Mouse (Mus musculus): ENCODE data around the gene Rad51b. TPM values are rescaled to one million over a fixed set of nuclear protein-coding genes. Genes with fewer than 3 reads are reported as not detected.

The Rad51b gene
- polyA plus RNA-seq, 1 experiment from 2014 or later, result 3.9 TPM

DNA sequence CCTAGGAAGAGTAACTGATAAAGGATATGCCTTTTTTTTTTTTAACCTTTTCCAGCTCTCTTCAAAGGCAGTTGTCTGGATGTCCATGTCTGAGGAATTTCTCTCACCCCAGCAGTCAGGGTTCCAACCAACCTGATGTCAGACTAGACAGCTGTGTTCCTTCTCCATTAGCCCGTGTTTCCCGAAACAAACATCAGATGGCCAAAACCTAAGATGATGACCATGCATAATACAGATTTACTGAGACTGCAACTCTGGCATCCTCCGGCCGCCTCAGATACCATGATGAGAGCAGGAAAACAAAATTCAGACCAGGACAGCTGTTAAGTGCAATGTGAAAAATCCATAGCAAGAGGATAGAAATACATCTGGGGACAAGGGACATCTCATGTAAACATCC, 460.7 kb downstream of the Rad51b start:
- Histone ChIP-seq H3K9me3 (replicated peaks; ENCODE audit: low read length) (no peaks in the 10 kb centered on the region), H3K27ac (0 out of 2 replicates have a peak overlapping the region, but pooled peaks have one; percentile 58)

GRCm38 (mm10) chr12:79759180-79759902, 462.3 kb downstream of the Rad51b start:
- Histone ChIP-seq H3K36me3 (ENCODE audit: insufficient read depth, low read length) (no peaks in the 10 kb centered on the region), H3K4me2 (ENCODE audit: low read length) (no peak overlapping the region), H3K27me3 (ENCODE audit: insufficient read depth, low read length) (no peaks in the 10 kb centered on the region), H3K4me3 (replicated peaks; ENCODE audit: low read depth, low read length) (no peak overlapping the region), H3K4me1 (replicated peaks; ENCODE audit: insufficient read depth, low read length) (peaks cover 44% of the 10 kb centered on the region), H3K27ac (peak overlapping the region; percentile 68), H3K9ac (ENCODE audit: low read depth, low read length) (no peak overlapping the region), H3K9me3 (replicated peaks; ENCODE audit: low read length) (no peaks in the 10 kb centered on the region)
- TF ChIP-seq CTCF (IDR thresholded peaks at IDR 0.05; ENCODE audit: low read depth), result peak; percentile 53; the same call in 1 of the 2 replicates
- ATAC-seq (replicated peaks; ENCODE audit: low FRiP score, low read depth) (peak; percentile 62), DNase-seq (ENCODE audit: low spot score) (peak; percentile 88)
- WGBS, result 23% methylated on average over 8 of the region's 8 CpGs

More for the DNA sequence above, 460.7 kb downstream of the Rad51b start:
- DNase-seq (ENCODE audit: low spot score) (no peak), ATAC-seq (replicated peaks; ENCODE audit: low FRiP score, low read depth) (no peak)
- H3K27me3 ChIP-seq (ENCODE audit: insufficient read depth, low read length), result no peaks in the 10 kb centered on the region
- H3K4me3 ChIP-seq (replicated peaks; ENCODE audit: low read depth, low read length), result no peak overlapping the region
- H3K9ac ChIP-seq (ENCODE audit: low read depth, low read length), result no peak overlapping the region
- H3K36me3 ChIP-seq (ENCODE audit: insufficient read depth, low read length), result no peaks in the 10 kb centered on the region
- TF ChIP-seq CTCF (IDR thresholded peaks at IDR 0.05; ENCODE audit: low read depth), result no peak
- peaks cover 42% of the 10 kb centered on the region for H3K4me1 ChIP-seq (replicated peaks; ENCODE audit: insufficient read depth, low read length)
- 64% methylated on average over 4 of the region's 4 CpGs for WGBS
- no peak overlapping the region for H3K4me2 ChIP-seq (ENCODE audit: low read length)

DNA sequence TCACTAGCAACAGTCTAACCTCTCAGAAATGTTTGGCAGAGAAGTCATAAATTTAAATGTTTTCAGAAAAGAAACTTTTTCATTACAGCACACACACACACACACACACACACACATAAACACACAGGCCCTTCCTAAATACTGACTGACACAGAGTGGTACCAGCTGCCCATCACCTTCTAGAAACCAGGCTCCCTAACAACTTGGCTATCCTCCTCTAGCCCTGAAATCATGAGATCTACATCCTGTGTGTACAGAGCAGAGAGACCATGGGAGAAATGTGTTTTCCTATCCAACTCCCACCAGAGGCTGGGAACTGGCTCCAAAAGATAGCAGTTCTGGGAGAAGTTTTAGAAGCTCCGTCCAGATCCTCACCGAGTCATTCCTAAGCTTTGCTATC, 464.1 kb downstream of the Rad51b start:
- no peaks in the 10 kb centered on the region for H3K27me3 ChIP-seq (ENCODE audit: insufficient read depth, low read length)
- DNase-seq (ENCODE audit: low spot score) (no peak), ATAC-seq (replicated peaks; ENCODE audit: low FRiP score, low read depth) (no peak)
- TF ChIP-seq CTCF (IDR thresholded peaks at IDR 0.05; ENCODE audit: low read depth), result no peak
- 53% methylated on average over 2 of the region's 2 CpGs for WGBS
- H3K36me3 ChIP-seq (ENCODE audit: insufficient read depth, low read length), result no peaks in the 10 kb centered on the region
- no peak overlapping the region for H3K4me2 ChIP-seq (ENCODE audit: low read length)
- no peak overlapping the region for H3K4me3 ChIP-seq (replicated peaks; ENCODE audit: low read depth, low read length)
- peak overlapping the region; percentile 62; the same call in 1 of the 2 replicates for H3K27ac ChIP-seq
- H3K4me1 ChIP-seq (replicated peaks; ENCODE audit: insufficient read depth, low read length), result peaks cover 39% of the 10 kb centered on the region
- no peak overlapping the region for H3K9ac ChIP-seq (ENCODE audit: low read depth, low read length)
- no peaks in the 10 kb centered on the region for H3K9me3 ChIP-seq (replicated peaks; ENCODE audit: low read length)

GRCm38 (mm10) chr12:79762087-79762486, 465.0 kb downstream of the Rad51b start:
- Histone ChIP-seq H3K36me3 (ENCODE audit: insufficient read depth, low read length) (no peaks in the 10 kb centered on the region), H3K27me3 (ENCODE audit: insufficient read depth, low read length) (no peaks in the 10 kb centered on the region), H3K4me1 (replicated peaks; ENCODE audit: insufficient read depth, low read length) (peaks cover 34% of the 10 kb centered on the region), H3K4me2 (ENCODE audit: low read length) (no peak overlapping the region), H3K4me3 (replicated peaks; ENCODE audit: low read depth, low read length) (no peak overlapping the region), H3K27ac (peak overlapping the region; percentile 54; the same call in 1 of the 2 replicates), H3K9ac (ENCODE audit: low read depth, low read length) (no peak overlapping the region), H3K9me3 (replicated peaks; ENCODE audit: low read length) (no peaks in the 10 kb centered on the region)
- WGBS, result 61% methylated on average over 2 of the region's 2 CpGs
- DNase-seq (ENCODE audit: low spot score) (no peak), ATAC-seq (replicated peaks; ENCODE audit: low FRiP score, low read depth) (no peak)
- no peak for TF ChIP-seq CTCF (IDR thresholded peaks at IDR 0.05; ENCODE audit: low read depth)

DNA sequence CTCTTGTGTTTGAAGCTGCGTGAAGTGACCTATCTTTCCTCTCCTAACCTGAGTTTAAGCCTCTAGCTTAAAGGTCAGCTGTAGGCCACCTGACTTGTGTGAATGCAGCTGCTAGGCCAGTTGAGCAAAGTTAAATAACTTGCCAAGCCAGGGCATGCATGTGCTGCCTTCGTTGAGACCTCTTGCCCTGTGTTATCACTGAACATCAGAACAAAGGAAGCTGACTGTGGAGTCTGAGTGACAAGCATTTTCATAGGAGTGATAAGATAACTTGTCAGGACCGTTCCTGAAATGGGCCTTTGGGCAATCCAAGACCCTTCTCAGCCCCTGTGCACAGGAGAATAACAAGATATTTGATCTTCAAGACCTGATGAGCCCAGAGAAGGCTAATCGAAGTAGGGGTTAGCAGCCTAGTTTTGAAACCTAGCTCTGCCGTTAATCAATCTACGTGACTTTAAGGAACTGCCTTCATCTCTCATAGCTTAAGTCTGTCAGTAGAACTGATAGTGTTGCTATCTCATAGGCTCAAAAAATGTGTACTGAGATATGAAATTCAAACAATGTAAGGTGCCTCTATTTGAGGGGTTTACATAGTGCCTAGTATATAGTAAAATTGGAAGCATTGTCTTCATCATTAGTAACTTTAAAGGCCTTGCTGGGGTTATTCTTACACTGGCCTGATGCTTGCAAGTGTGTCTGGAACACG, 465.6 kb downstream of the Rad51b start:
- no peaks in the 10 kb centered on the region for H3K27me3 ChIP-seq (ENCODE audit: insufficient read depth, low read length)
- TF ChIP-seq CTCF (IDR thresholded peaks at IDR 0.05; ENCODE audit: low read depth), result no peak
- H3K4me3 ChIP-seq (replicated peaks; ENCODE audit: low read depth, low read length), result no peak overlapping the region
- DNase-seq (ENCODE audit: low spot score) (no peak), ATAC-seq (replicated peaks; ENCODE audit: low FRiP score, low read depth) (no peak)
- no peaks in the 10 kb centered on the region for H3K9me3 ChIP-seq (replicated peaks; ENCODE audit: low read length)
- no peak overlapping the region for H3K27ac ChIP-seq
- WGBS, result 64% methylated on average over 7 of the region's 7 CpGs
- H3K4me1 ChIP-seq (replicated peaks; ENCODE audit: insufficient read depth, low read length), result peaks cover 34% of the 10 kb centered on the region
- no peak overlapping the region for H3K4me2 ChIP-seq (ENCODE audit: low read length)
- H3K36me3 ChIP-seq (ENCODE audit: insufficient read depth, low read length), result no peaks in the 10 kb centered on the region
- H3K9ac ChIP-seq (ENCODE audit: low read depth, low read length), result no peak overlapping the region

GRCm38 (mm10) chr12:79766116-79766515, 469.0 kb downstream of the Rad51b start:
- Histone ChIP-seq H3K4me1 (replicated peaks; ENCODE audit: insufficient read depth, low read length) (peaks cover 13% of the 10 kb centered on the region; the same call in 1 of the 2 replicates), H3K36me3 (ENCODE audit: insufficient read depth, low read length) (no peaks in the 10 kb centered on the region), H3K9me3 (replicated peaks; ENCODE audit: low read length) (no peaks in the 10 kb centered on the region), H3K27ac (no peak overlapping the region), H3K4me2 (ENCODE audit: low read length) (no peak overlapping the region), H3K4me3 (replicated peaks; ENCODE audit: low read depth, low read length) (no peak overlapping the region), H3K9ac (ENCODE audit: low read depth, low read length) (no peak overlapping the region), H3K27me3 (ENCODE audit: insufficient read depth, low read length) (no peaks in the 10 kb centered on the region)
- ATAC-seq (replicated peaks; ENCODE audit: low FRiP score, low read depth) (no peak), DNase-seq (ENCODE audit: low spot score) (no peak)
- no peak for TF ChIP-seq CTCF (IDR thresholded peaks at IDR 0.05; ENCODE audit: low read depth)
- WGBS, result 86% methylated on average over 6 of the region's 6 CpGs

All from kidney, postnatal 0 days (tissue).